Mouse (Mus musculus) adrenal gland, postnatal 4 days (tissue): ENCODE measurements around the gene Sult2b1. TPM values are rescaled to one million over a fixed set of nuclear protein-coding genes. Genes with fewer than 3 reads are reported as not detected.
A peak's percentile ranks its signal among the peaks of the same experiment; 100 is the strongest.

Source experiments
- DNase-seq, 2 experiments: peaks; one replicate each; pipeline ENCODE4 v3.0.0; 2021 to 2022; ENCODE audit warnings: low spot score in 2 of 2, mixed read lengths in 2 of 2
- total RNA-seq, 2 experiments: library from RNA; stranded (reverse); gene quantifications; 2 replicates each; pipeline ENCODE4 v1.2.3; 2021

Gene Sult2b1
- total RNA-seq, 2 experiments from 2014 or later, result 0.64 to 1.0 TPM

DNA sequence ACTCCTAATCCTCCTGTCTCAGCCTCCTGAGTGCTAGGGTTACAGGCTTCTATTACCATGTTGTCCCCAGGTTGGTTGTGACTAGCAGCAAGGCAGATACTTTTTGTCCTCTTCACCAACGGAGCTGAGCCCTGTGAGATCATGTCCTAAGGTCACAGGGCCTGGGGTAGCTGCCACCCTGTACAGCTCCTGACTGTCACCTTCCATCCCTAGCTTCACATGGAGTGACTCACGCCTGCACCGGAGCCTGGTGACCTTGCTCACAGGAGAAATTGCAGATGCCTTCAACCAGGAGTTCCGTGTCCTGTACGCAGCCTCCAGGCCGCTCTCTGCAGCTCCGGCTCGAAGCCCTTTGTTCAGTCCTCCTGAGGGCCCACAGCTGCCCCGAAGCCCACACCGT, 58.0 kb downstream of the Sult2b1 start:
- DNase-seq, result no peak

DNA sequence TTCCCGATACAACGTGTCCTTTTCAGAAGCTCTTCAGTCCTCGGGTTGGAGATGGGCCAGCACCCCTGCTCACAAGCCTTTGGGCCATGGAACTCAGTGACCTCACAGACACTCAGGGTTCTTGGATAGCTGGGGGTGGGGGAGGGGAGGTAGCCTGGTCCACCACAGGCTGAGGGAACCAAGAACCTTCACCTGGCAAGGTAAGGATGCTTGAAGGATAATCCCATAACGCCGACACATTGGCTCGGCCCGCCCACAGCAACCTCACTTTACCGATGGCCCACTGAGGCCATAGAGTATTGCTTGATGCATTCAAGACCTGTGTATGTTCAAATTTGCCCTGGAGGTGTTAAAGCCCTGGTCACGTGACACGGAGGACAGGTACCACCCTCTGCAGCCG, 58.8 kb downstream of the Sult2b1 start, which contains the start of gene Spaca4:
Gene Spaca4 (minus strand): TSS at position 101 of the 400 bp plus-strand sequence.
- no peak for DNase-seq

DNA sequence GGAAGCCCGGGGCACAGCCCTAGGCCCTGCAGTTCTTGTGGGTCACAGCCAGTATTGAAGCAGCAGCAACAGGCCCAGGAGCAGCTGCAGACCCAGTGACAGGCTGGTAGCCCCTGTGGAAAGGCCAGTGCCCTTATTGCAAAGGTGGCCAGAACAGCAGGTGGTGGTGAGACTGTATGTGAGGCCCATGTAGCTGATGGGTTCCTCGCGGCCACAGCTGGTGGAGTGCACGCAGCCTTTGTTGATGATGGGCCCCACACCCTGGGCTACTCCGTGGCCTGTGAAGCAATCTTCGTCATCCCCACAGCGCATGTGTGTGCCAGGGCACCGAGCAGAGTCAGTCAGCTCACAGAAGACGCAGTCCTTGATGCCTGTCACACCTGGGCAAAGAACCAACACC, 59.3 kb downstream of the Sult2b1 start:
- DNase-seq, result no peak

DNA sequence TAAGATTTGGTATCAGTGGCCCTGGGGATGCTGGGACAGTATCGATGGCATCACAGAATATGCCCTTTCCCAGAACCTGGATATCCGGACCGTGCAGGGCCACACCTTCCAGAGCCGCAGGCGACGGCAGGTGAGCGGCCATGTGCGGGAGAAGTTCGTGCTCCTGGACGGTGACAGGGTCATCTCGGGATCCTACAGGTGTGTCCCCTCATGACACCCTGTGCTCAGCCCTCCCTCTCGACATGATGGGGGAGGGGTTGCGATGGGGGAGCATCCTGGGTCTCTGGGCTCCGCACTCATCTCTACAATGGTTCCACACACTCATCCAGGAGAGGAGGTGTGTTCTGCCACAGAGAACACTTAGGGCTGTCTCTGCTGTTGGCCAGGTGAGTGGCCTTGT, 60.7 kb downstream of the Sult2b1 start:
- no peak for DNase-seq

DNA sequence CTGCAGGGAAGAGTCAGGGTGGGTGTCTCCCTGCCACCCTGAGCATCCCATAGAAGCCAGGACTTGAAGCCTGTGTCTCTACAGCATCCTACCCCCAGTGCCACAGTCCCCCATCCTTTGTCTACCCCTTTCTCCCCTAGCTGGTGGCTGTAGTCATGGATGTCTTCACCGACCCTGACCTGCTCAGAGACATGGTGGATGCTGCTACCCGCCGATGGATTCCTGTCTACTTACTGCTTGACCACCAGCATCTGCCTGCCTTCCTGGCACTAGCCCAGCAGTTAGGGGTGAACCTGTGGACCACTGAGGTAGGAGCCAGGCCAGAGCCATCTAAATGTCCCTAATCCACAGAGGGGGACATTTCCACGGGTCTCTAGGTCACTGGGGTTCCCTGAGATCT, 61.2 kb downstream of the Sult2b1 start:
- no peak for DNase-seq

DNA sequence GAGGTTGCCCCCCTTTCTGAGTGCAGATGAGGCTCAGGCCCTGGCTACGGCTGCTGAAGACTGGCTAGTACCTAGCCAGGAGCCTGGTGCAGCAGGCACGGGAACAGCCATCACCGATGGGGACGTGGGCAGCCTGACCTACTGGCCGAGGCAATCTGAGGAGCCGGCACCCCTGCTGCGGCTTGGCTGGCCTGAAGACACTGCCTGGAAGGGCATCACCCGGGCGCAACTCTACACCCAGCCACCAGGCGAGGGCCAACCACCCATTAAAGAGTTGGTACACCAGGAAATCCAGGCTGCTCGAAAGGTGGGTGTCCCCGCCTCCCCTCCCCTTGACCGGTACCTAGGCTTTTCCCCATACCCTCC, 62.1 kb downstream of the Sult2b1 start:
- DNase-seq, result no peak

DNA sequence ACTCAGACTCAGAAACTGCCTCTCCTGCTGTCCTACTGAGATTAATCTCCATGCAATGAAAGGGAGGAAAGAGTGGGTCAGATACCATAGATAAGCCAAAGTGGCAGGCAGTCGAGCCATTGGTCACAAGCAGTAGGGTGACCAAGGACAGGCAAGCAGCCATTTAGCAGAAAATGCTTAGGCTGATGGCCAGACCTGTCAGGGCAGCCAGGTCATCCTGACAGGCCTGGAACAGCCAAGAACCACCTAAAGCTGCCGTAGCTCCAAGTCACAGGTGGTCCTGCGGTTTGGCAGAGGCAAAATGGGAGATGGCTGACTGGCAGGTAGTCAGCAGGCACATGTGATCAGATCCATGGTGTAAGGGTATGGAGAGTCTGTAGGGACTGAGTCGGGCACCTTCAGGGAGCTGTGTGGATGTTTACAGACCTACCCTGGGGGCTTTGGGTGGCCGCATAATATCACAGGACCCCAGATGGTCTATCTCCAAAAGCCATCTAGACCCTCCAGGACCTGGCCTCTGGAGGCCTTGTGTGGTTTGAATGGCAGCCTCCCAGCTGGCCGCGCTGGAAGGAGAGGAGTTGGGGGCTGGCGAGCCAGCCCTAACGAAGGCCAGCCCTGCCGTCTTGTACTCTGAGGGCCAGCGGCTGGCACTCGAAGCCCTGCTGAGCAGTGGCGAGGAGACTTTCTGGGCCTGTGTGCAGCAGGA, 62.7 kb downstream of the Sult2b1 start:
- no peak for DNase-seq

DNA sequence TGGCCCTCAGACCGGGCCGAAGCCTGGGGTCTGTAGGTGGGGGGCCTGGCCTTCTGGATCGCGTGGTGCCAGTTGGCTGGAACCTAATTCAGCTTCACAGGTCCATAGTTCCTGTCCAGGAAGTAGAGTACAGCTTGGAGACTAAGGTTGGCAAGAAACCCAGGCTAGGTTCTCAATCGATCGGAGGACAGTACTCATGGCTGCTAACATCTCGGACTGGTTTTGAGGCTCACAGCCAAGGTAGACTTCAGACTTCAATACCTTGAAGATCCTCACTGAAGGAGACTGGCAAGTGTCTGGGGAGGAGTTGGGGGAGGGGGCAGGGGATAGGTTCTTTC, 63.3 kb downstream of the Sult2b1 start:
- no peak for DNase-seq

DNA sequence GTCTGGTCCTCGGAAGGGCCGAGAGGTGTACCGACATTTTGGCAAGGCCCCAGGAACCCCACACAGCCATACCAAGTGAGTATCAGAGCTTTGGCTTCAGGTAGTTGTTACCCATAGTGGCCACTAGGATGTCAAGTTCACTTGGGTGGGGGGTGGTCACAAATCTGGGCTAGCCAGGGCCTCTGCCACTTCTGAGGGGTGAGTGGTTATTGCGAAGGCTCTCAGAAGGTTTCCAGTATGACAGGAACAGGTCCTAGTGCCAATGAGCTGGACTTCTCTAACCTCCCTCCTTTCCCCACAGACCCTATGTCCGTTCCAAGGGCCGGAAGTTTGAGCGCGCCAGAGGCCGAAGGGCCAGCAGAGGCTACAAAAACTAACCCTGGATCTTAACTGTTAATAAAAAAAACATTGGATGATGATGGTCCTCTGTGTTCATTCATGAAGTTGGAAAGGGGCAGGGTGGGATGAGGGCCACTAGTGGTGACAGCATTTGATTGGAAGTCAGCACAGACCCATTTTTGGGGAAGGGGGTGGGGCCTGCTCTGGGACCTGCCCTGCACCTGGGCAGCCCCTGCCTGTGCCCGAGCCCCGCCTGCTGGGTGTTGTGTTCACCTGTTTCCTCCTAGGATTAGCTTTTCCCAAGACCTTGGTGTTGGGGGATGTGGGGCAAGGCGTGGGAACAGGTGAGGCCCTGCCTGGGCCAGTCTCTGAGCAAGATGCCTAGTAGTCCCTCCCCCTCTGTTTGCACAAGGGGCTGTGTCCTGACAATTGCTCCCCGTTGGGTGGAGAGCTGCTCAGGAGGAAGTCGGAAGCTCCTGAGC, 63.8 kb downstream of the Sult2b1 start, which contains the start of gene Fam83e:
Gene Fam83e (plus strand): TSS at position 800 of the 821 bp plus-strand sequence.
- DNase-seq, result no peak

DNA sequence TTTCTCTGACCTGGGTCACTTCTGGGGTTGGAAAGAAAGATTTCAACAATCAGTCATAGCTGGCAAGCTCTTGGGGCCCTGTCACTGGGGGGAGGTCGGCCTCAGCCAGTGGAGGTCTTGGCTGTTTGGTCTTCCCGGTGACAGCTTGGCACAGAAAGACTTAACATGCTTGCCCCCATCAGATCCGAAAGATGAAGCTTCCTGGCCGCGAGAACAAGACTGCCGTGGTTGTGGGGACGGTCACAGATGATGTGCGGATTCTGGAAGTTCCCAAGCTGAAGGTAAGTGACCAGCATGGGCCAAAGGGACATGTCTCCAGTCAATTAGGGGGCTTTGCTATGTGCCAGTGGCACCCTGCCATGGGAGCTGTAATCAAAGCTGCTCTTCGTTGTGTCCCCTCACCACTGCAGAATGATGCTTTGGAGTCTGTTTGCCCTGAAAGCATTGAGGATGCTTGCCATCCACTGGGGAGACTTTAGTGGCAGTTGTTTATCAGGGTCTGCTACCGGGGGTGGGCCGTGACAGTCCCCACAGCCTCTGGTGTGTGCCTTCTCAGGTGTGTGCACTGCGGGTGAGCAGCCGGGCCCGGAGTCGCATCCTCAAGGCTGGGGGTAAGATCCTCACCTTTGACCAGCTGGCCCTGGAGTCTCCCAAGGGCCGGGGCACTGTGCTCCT, 64.6 kb downstream of the Sult2b1 start:
- no peak for DNase-seq

DNA sequence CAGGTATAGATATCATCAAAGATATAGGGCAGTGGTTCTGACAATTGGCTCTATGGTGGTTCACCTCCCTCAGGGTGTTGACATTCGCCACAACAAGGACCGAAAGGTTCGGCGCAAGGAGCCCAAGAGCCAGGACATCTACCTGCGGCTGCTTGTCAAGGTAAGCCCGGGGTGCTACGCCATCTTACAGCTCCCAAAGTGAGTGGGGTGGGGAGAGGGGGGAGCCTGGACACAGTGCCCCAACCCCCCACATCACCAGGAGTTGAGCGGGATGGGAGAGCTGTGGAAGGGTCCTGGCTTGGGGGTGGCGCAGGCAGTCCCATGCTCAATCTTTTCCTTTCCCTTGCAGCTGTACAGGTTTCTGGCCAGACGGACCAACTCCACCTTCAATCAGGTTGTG, 65.3 kb downstream of the Sult2b1 start:
- DNase-seq, result peak in 1 of 2 experiments; percentile 2

DNA sequence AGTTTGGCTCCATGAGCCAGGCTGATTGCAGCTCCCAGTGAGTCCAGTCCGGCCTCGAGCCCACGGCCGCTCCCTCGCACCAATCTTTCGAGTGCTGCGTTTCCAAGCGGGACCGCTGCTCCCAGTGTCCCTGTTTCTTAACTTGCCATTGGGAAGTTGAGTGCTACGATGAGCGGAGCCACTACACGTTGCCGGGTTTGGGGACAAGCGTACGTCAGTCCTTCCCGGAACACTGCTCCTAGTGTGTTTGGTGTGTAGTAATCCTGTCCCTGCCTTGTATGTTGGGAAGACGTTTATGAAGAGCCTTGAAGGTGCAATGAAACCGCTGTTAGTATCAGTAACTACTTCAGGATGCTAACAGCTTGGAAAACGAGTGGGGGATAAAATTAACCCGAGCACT, 66.1 kb downstream of the Sult2b1 start:
- DNase-seq, result no peak

DNA sequence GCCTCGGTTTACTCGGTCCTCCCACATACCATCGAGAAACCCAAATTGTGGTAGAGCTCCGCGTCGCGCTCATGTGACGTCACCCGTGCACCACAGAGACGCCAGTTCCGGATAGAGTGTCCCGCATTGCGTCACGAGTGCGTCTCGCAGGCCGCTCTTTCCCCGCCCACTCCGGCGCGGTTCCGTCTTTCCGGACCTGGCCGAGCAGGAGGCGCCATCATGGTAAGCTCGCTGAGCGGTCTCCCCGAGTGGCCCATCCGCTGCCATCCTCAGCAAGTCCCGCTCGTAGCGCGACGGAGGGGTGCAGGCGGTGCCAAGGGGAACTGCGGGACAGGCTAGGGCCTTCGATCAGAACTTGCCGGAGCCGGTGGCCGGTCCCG, 66.6 kb downstream of the Sult2b1 start, which contains the start of gene Sphk2:
Gene Sphk2 (minus strand): TSS at position 85 of the 380 bp plus-strand sequence.
- peak; percentile 93 to 96 for DNase-seq

DNA sequence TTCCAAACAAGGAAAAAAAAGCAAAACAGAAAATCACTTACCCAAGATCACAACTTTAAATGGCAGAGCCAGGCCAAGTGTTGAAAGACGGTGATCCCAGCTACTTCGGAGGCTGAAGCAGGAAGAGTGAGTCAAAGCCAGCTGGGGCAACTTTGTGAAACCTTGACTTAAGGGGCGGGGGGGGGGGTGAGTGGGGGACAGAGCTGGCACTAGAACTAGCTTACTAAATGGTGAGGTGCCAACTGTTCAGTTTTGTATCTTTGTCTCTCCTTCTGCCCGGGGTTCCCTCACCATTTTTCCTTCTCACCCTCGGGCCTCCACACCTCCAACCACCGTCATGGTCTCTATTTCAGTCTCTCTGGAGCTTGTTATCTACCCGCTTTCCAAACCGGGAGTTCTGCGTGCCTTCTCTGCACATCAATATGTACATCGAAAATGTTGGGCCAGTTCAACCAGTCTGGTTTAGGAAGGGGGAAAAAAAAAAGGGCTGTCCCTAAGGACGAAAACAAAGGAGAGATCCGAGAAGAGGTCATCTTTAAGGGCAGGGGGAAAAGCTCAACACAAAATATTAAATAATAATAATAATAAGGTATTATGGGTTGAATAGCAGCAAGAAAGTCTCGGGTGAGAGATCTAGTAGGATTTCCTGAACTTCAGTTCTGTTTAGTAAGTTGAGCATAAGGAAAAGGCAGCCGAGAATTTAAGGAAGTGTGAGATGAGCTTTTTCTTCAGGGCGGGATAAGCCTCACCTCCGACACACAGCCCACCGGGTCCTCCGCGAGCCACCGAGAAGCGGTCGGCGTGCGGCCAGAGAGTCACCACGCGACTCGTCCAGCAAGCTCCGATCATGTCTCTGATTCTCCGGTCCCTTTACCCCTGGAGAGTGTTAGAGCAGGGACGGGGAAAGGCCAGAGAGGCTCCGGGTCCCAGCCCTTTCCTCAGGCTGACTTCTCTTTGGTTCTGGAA, 67.2 kb downstream of the Sult2b1 start:
- DNase-seq, result peak in 1 of 2 experiments; percentile 2

DNA sequence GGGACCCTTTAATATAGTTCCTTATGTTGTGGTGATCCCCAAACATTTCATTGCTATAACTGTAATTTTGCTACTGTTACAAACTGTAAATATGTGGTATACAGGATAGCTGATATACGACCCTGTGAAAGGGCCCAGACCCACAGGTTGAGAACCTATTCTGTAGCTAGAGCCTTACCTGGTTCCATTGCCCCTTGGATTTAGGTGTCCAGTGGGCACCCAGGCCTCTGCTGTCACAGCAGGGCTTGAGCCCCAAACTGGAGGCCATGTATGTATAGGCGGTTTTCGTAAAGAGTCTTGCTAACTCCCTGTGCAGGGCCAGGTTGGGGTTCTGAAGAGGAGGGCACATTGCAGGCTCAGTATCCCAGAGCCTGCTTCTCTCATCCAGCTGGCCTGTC, 68.0 kb downstream of the Sult2b1 start:
- DNase-seq, result no peak

DNA sequence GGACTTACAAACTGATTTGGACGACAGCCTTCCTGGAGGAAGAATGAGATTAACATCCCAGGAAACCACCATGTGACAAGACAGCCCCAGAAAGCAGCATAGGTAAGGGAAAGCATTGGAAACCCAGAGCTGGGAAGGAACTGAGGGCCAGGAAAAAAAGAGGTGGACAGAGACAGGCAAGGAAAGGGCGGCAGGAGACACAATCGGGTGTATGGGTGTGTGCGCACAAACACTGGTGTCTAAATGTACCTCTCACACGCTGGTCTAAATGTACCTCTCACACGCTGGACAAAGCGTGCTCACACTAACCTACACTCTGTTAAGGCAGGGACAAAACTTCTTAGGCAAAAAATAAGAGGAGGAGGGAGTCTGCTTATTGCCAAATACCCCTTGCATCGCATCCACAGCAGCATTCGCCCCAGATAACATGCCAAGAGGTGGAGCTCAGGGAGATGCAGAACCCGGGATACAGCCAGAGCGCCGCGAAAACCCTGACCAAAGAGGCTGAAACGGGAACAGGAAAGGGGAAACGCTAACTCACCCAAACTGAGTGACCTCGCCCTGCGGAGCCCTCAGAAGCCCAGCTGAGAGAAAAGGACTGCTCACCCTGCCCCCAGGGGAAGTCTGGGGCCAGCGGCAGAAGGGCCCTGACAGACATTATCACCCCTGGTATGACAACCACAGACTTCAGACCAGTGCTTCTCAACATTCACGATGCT, 68.6 kb downstream of the Sult2b1 start:
- no peak for DNase-seq

DNA sequence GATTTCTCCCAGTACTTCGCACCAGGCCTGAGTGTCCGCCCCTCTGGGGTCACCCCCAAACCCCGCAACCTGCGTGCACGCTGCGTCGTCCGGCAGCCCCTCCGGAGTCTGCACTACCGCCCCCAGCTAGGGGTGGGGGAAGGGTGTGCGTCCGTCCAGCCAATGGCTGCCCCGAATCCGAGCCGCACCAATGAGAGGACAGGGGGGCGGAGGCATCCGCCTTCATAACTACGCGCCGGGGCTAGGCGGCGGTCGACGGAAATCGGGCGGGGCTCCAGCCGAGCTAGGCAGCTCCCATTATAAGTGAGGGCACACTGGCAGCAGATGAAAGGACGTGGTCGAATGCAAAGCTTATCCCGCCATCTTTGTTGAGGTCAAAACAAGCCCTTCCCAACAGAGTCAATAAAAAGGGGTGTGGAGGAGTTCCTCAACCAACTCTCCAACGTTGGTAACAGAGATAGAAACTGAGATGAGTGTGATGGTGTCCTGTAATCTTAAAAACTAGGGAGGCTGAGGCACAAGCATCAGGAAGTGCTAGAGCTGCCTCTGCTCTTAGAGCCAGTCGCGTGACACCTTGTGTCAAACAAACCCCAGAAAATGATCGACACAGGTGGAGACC, 69.3 kb downstream of the Sult2b1 start, which contains the start of gene Rpl18:
Gene Rpl18 (plus strand): TSS at position 368 of the 619 bp plus-strand sequence.
- peak; percentile 90 to 93 for DNase-seq

DNA sequence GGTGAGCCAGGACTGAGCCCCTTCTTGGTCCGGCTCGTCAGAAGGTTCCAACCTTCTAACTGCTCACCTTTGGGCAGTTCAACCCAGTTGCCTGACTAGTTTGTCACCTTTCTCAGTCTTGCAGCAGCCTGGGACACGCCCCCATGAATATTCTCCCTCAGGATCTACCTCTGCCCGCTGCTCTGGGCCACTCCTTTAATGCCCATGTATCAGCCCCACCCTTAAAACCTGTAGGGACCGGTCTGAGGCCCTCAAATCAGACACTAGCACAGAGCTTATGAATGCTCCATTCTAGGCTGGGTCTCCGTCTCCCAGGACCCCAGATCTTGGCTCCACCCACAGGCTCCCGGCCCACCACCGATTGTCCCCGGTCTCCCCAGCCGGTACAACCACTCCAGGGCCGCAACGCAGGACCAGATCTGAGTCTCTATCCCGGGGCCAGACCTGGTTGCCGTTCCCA, 69.8 kb downstream of the Sult2b1 start:
- no peak for DNase-seq

DNA sequence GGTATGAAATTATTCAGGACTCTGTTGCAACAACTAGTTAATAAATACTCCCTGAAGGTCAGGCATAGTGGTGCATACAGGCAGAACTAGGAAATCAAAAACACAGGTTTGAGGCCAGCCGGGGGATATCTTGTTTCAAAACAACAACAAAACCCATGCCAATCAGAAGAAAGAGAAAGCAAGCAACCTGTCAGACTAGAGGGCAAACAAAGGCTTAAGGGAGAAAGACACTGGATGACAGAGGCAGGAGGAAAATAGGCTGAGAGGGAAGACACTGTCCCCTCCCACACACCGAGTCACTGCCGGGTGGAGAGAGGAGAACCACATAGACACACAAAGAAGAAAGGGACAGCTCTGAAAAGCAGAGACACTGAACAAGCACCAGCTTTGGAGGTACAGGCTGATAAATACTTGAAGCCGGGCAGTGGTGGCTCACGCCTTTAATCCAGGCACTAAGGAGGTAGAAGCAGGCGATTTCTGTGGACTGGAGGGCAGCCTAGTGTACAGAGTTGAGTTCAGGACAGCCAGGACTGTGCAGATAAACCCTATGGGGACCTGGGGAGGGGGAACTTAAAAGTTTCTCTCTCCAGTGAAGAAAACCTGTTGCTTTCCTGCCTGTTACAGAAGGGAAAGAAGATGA, 70.5 kb downstream of the Sult2b1 start:
- DNase-seq, result no peak
